Mouse (Mus musculus) hindbrain, embryonic 12.5 days (tissue): ENCODE measurements at regions not wholly inside any gene's neighbourhood (a gene's known extent, or its start where the extent isn't known, plus 50 kb on each side); places are given as distances from the start of the nearest gene placed in this dataset.
A peak's percentile ranks its signal among the peaks of the same experiment; 100 is the strongest.

Experiments used
- ATAC-seq: fragments of 200-750 bp; cut with Nextera tagmentation; 2 replicates; pipeline ENCODE4 v1.8.0; 2017; ENCODE audit warnings: moderate TSS enrichment; ENCODE audit not compliant: low FRiP score
- H3K27ac ChIP-seq: fragments of 300-500 bp; sonication (generic); 2 replicates; pipeline ENCODE4 v1.5.1; 2016; ENCODE audit warnings: mild to moderate bottlenecking
- H3K27me3 ChIP-seq: fragments of 300-500 bp; sonication (generic); 2 replicates; pipeline ENCODE4 v1.6.1; 2016; ENCODE audit warnings: mild to moderate bottlenecking
- H3K36me3 ChIP-seq: fragments of 300-500 bp; sonication (generic); 2 replicates; pipeline ENCODE4 v1.6.1; 2016; ENCODE audit warnings: mild to moderate bottlenecking
- H3K4me1 ChIP-seq: fragments of 300-500 bp; sonication (generic); 2 replicates; pipeline ENCODE4 v1.6.1; 2016
- H3K4me2 ChIP-seq: fragments of 300-500 bp; sonication (generic); replicated peaks from 2 replicates; pipeline ENCODE4 v1.6.1; 2016; ENCODE audit warnings: mild to moderate bottlenecking
- H3K4me3 ChIP-seq: fragments of 300-500 bp; sonication (generic); 2 replicates; pipeline ENCODE4 v1.5.1; 2016; ENCODE audit warnings: mild to moderate bottlenecking
- H3K9ac ChIP-seq: fragments of 300-500 bp; sonication (generic); 2 replicates; pipeline ENCODE4 v1.6.1; 2016; ENCODE audit warnings: mild to moderate bottlenecking, moderate library complexity
- H3K9me3 ChIP-seq: fragments of 300-500 bp; sonication (generic); replicated peaks from 2 replicates; pipeline ENCODE4 v1.6.1; 2016; ENCODE audit warnings: mild to moderate bottlenecking
- WGBS: fragments of 180-500 bp; shearing (Covaris S2); methylation state at CpG from one replicate; pipeline ENCODE4 v1.1.7; 2016; 5-methylcytosine and 5-hydroxymethylcytosine counted together

GRCm38 (mm10) chr4:99511993-99512392, 144.1 kb upstream of the Foxd3 start:
- no peaks in the 10 kb centered on the region for H3K36me3 ChIP-seq
- peaks cover 6% of the 10 kb centered on the region for H3K4me1 ChIP-seq
- 34% methylated on average over 6 of the region's 6 CpGs for WGBS
- no peak overlapping the region for H3K4me3 ChIP-seq
- peaks cover 23% of the 10 kb centered on the region for H3K27me3 ChIP-seq
- no peak overlapping the region for H3K27ac ChIP-seq
- no peaks in the 10 kb centered on the region for H3K9me3 ChIP-seq
- no peak overlapping the region for H3K4me2 ChIP-seq
- ATAC-seq = peak; percentile 43; the same call in 1 of the 2 replicates
- no peak overlapping the region for H3K9ac ChIP-seq

- H3K4me3 ChIP-seq = no peak overlapping the region
- no peaks in the 10 kb centered on the region for H3K9me3 ChIP-seq
- ATAC-seq = no peak
- no peak overlapping the region for H3K4me2 ChIP-seq
- H3K4me1 ChIP-seq = peaks cover 5% of the 10 kb centered on the region
- peaks cover 7% of the 10 kb centered on the region; the same call in 1 of the 2 replicates for H3K27me3 ChIP-seq
- no peaks in the 10 kb centered on the region for H3K36me3 ChIP-seq
- H3K27ac ChIP-seq = no peak overlapping the region
- no peak overlapping the region for H3K9ac ChIP-seq
- 83% methylated on average over 3 of the region's 3 CpGs for WGBS
These were observed 139.2 kb upstream of the Foxd3 start for GRCm38 (mm10) chr4:99516883-99517282.

- Histone ChIP-seq H3K4me1 (no peaks in the 10 kb centered on the region), H3K9me3 (no peaks in the 10 kb centered on the region), H3K9ac (no peak overlapping the region), H3K36me3 (no peaks in the 10 kb centered on the region), H3K27me3 (no peaks in the 10 kb centered on the region), H3K27ac (no peak overlapping the region), H3K4me2 (no peak overlapping the region), H3K4me3 (no peak overlapping the region)
- no peak for ATAC-seq
- WGBS = 92% methylated on average over 12 of the region's 12 CpGs
These were observed 128.7 kb upstream of the Foxd3 start for GRCm38 (mm10) chr4:99527441-99527840.

- Histone ChIP-seq H3K4me2 (no peak overlapping the region), H3K4me1 (no peaks in the 10 kb centered on the region), H3K27me3 (0 out of 2 replicates have a peak, but pooled peaks cover 5% of the 10 kb centered on the region), H3K4me3 (no peak overlapping the region), H3K9me3 (no peaks in the 10 kb centered on the region), H3K27ac (no peak overlapping the region), H3K36me3 (no peaks in the 10 kb centered on the region), H3K9ac (no peak overlapping the region)
- WGBS = 89% methylated on average over 6 of the region's 6 CpGs
- no peak for ATAC-seq
These were observed 112.1 kb upstream of the Foxd3 start for GRCm38 (mm10) chr4:99544014-99544413.

GRCm38 (mm10) chr4:99545742-99546141, 110.4 kb upstream of the Foxd3 start:
- Histone ChIP-seq H3K36me3 (no peaks in the 10 kb centered on the region), H3K9ac (no peak overlapping the region), H3K4me2 (no peak overlapping the region), H3K27me3 (0 out of 2 replicates have a peak, but pooled peaks cover 5% of the 10 kb centered on the region), H3K9me3 (no peaks in the 10 kb centered on the region), H3K27ac (no peak overlapping the region), H3K4me1 (no peaks in the 10 kb centered on the region), H3K4me3 (no peak overlapping the region)
- no peak for ATAC-seq
- WGBS = 58% methylated on average over 3 of the region's 3 CpGs

- ATAC-seq = no peak
- H3K36me3 ChIP-seq = no peaks in the 10 kb centered on the region
- no peak overlapping the region for H3K9ac ChIP-seq
- no peak overlapping the region for H3K27ac ChIP-seq
- H3K4me3 ChIP-seq = no peak overlapping the region
- H3K9me3 ChIP-seq = no peaks in the 10 kb centered on the region
- no peaks in the 10 kb centered on the region for H3K4me1 ChIP-seq
- 45% methylated on average over 5 of the region's 5 CpGs for WGBS
- peaks cover 50% of the 10 kb centered on the region for H3K27me3 ChIP-seq
- no peak overlapping the region for H3K4me2 ChIP-seq
These were observed 98.1 kb upstream of the Foxd3 start for GRCm38 (mm10) chr4:99557963-99558362.

- H3K27ac ChIP-seq = no peak overlapping the region
- no peak for ATAC-seq
- peaks cover 66% of the 10 kb centered on the region for H3K27me3 ChIP-seq
- no peak overlapping the region for H3K4me3 ChIP-seq
- WGBS = 37% methylated on average over 8 of the region's 8 CpGs
- H3K36me3 ChIP-seq = no peaks in the 10 kb centered on the region
- no peak overlapping the region for H3K4me2 ChIP-seq
- no peak overlapping the region for H3K9ac ChIP-seq
- H3K4me1 ChIP-seq = no peaks in the 10 kb centered on the region
- no peaks in the 10 kb centered on the region for H3K9me3 ChIP-seq
These were observed 95.5 kb upstream of the Foxd3 start for GRCm38 (mm10) chr4:99560604-99561003.

- no peak for ATAC-seq
- Histone ChIP-seq H3K4me1 (no peaks in the 10 kb centered on the region), H3K4me3 (no peak overlapping the region), H3K4me2 (no peak overlapping the region), H3K27me3 (peaks cover 66% of the 10 kb centered on the region), H3K27ac (no peak overlapping the region), H3K36me3 (no peaks in the 10 kb centered on the region), H3K9ac (no peak overlapping the region), H3K9me3 (no peaks in the 10 kb centered on the region)
- WGBS = 12% methylated on average over 6 of the region's 6 CpGs
These were observed 94.6 kb upstream of the Foxd3 start for GRCm38 (mm10) chr4:99561506-99561937.

- Histone ChIP-seq H3K4me2 (no peak overlapping the region), H3K9ac (no peak overlapping the region), H3K27me3 (peaks cover 59% of the 10 kb centered on the region), H3K36me3 (no peaks in the 10 kb centered on the region), H3K4me1 (no peaks in the 10 kb centered on the region), H3K27ac (no peak overlapping the region), H3K9me3 (peaks cover 4% of the 10 kb centered on the region; the same call in 1 of the 2 replicates), H3K4me3 (no peak overlapping the region)
- ATAC-seq = no peak
- 92% methylated on average over 9 of the region's 9 CpGs for WGBS
These were observed 90.7 kb upstream of the Foxd3 start for GRCm38 (mm10) chr4:99565401-99565800.

- Histone ChIP-seq H3K9me3 (peaks cover 4% of the 10 kb centered on the region; the same call in 1 of the 2 replicates), H3K27me3 (peaks cover 67% of the 10 kb centered on the region)
- WGBS = 2% methylated on average over 33 of the region's 33 CpGs
These were observed 83.1 kb upstream of the Foxd3 start for GRCm38 (mm10) chr4:99572841-99573642.

GRCm38 (mm10) chr4:99574021-99574531, 82.0 kb upstream of the Foxd3 start:
- no peaks in the 10 kb centered on the region for H3K9me3 ChIP-seq
- no peaks in the 10 kb centered on the region for H3K36me3 ChIP-seq
- H3K27me3 ChIP-seq = peaks cover 77% of the 10 kb centered on the region
- H3K4me2 ChIP-seq = no peak overlapping the region
- ATAC-seq = peak; percentile 85
- WGBS = 20% methylated on average over 11 of the region's 11 CpGs
- no peak overlapping the region for H3K9ac ChIP-seq
- H3K27ac ChIP-seq = no peak overlapping the region
- H3K4me3 ChIP-seq = no peak overlapping the region
- peaks cover 15% of the 10 kb centered on the region for H3K4me1 ChIP-seq

More at GRCm38 (mm10) chr4:99572841-99573642, 83.1 kb upstream of the Foxd3 start:
- Histone ChIP-seq H3K4me3 (peak overlapping the region; percentile 28), H3K36me3 (no peaks in the 10 kb centered on the region), H3K9ac (peak overlapping the region; percentile 42), H3K27ac (peak overlapping the region; percentile 71), H3K4me2 (peak overlapping the region; percentile 61), H3K4me1 (peaks cover 15% of the 10 kb centered on the region)
- ATAC-seq = 0 out of 2 replicates have a peak, but pooled peaks have one; percentile 24

GRCm38 (mm10) chr4:99574984-99575383, 81.1 kb upstream of the Foxd3 start:
- H3K4me1 ChIP-seq = peaks cover 15% of the 10 kb centered on the region
- H3K9me3 ChIP-seq = no peaks in the 10 kb centered on the region
- H3K4me2 ChIP-seq = no peak overlapping the region
- H3K36me3 ChIP-seq = no peaks in the 10 kb centered on the region
- no peak overlapping the region for H3K27ac ChIP-seq
- no peak overlapping the region for H3K9ac ChIP-seq
- ATAC-seq = peak; percentile 33
- H3K4me3 ChIP-seq = no peak overlapping the region
- 17% methylated on average over 4 of the region's 4 CpGs for WGBS
- H3K27me3 ChIP-seq = peaks cover 71% of the 10 kb centered on the region
